8 mouse cellular contexts compared by ENCODE assay signal in the genomic region with DNA sequence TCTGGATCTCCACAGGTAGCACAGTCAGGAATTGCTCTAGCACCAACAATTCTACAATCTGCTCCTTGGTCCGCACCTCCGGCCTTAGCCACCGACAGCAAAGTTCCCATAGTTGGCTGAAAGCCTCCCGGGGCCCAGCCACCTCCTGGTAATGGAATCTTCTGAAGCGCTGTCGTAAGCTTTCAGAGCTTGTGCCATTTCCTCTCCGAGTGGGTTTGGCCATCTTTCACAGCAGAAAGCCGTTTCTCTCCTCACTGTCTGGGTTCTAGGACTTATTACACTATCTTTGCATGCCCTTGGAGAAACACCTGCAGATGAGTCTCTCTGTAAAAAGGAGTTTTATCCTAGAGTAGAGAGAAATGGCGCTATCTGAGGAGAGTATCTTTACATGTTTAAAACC. TPM values are rescaled to one million over a fixed set of nuclear protein-coding genes. Genes with fewer than 3 reads are reported as not detected.
DNase-seq lines count a peak whose midpoint lies in the region; ATAC-seq and TF ChIP-seq lines count a peak whose summit lies in the region.

No protein-coding gene starts in this region.

- H3K4me2 ChIP-seq in heart, embryonic 12.5 days, result peak overlapping the region; percentile 90
- peak overlapping the region; percentile 60 for H3K4me2 ChIP-seq in kidney, postnatal 0 days (ENCODE audit: low read length)
- peak overlapping the region; percentile 88 for H3K4me2 ChIP-seq in stomach, embryonic 14.5 days (replicated peaks; ENCODE audit: low read depth, low read length)

- no peaks in the 10 kb centered on the region for H3K9me3 ChIP-seq in heart, embryonic 12.5 days (replicated peaks)
- no peaks in the 10 kb centered on the region for H3K9me3 ChIP-seq in kidney, postnatal 0 days (replicated peaks; ENCODE audit: low read length)
- H3K9me3 ChIP-seq in stomach, embryonic 14.5 days (ENCODE audit: control insufficient read depth, low read depth, low read length), result no peaks in the 10 kb centered on the region

- H3K4me1 ChIP-seq in heart, embryonic 12.5 days (replicated peaks), result peaks cover 18% of the 10 kb centered on the region
- H3K4me1 ChIP-seq in kidney, postnatal 0 days (replicated peaks; ENCODE audit: insufficient read depth, low read length), result no peaks in the 10 kb centered on the region; the same call in 1 of the 2 replicates
- H3K4me1 ChIP-seq in stomach, embryonic 14.5 days (ENCODE audit: control insufficient read depth, insufficient read depth, low read length), result peaks cover 14% of the 10 kb centered on the region

- peaks cover 27% of the 10 kb centered on the region for H3K36me3 ChIP-seq in heart, embryonic 12.5 days
- peaks cover 12% of the 10 kb centered on the region for H3K36me3 ChIP-seq in kidney, postnatal 0 days (ENCODE audit: insufficient read depth, low read length)
- peaks cover 31% of the 10 kb centered on the region for H3K36me3 ChIP-seq in macrophage (ENCODE audit: inconsistent target)
- H3K36me3 ChIP-seq in stomach, embryonic 14.5 days (ENCODE audit: control insufficient read depth, insufficient read depth, low read length), result peaks cover 21% of the 10 kb centered on the region

- no peak overlapping the region; the same call in 1 of the 2 replicates for H3K27ac ChIP-seq in heart, embryonic 12.5 days (ENCODE audit: poor library complexity, severe bottlenecking)
- peak overlapping the region; percentile 87 for H3K27ac ChIP-seq in kidney, postnatal 0 days
- H3K27ac ChIP-seq in macrophage, result peak overlapping the region; percentile 77
- peak overlapping the region; percentile 66; the same call in 1 of the 2 replicates for H3K27ac ChIP-seq in stomach, embryonic 14.5 days (ENCODE audit: low read length)

- no peak for ATAC-seq in heart, embryonic 12.5 days (ENCODE audit: insufficient number of reproducible peaks, low FRiP score)
- ATAC-seq in kidney, postnatal 0 days (replicated peaks; ENCODE audit: low FRiP score, low read depth), result no peak
- ATAC-seq in stomach, embryonic 14.5 days (ENCODE audit: insufficient number of reproducible peaks, insufficient read depth, low FRiP score, low read depth), result no peak
- no peak for ATAC-seq in frontal cortex, adult (ENCODE audit: low TSS enrichment)

- peak overlapping the region; percentile 69 for H3K4me3 ChIP-seq in heart, embryonic 12.5 days
- peak overlapping the region; percentile 69 for H3K4me3 ChIP-seq in kidney, postnatal 0 days (replicated peaks; ENCODE audit: low read depth, low read length)
- peak overlapping the region; percentile 77 for H3K4me3 ChIP-seq in macrophage (ENCODE audit: inconsistent target)
- peak overlapping the region; percentile 93 for H3K4me3 ChIP-seq in stomach, embryonic 14.5 days (ENCODE audit: low read depth, low read length)

- no peaks in the 10 kb centered on the region for H3K27me3 ChIP-seq in heart, embryonic 12.5 days (replicated peaks)
- H3K27me3 ChIP-seq in kidney, postnatal 0 days (ENCODE audit: insufficient read depth, low read length), result no peaks in the 10 kb centered on the region
- no peaks in the 10 kb centered on the region for H3K27me3 ChIP-seq in stomach, embryonic 14.5 days (ENCODE audit: control insufficient read depth, insufficient read depth, low read length)

- 5% methylated on average over 9 of the region's 9 CpGs for WGBS in heart, embryonic 12.5 days
- 2% methylated on average over 9 of the region's 9 CpGs for WGBS in kidney, postnatal 0 days
- WGBS in macrophage (ENCODE audit: missing documents), result 4% methylated on average over 9 of the region's 9 CpGs
- 4% methylated on average over 9 of the region's 9 CpGs for WGBS in stomach, embryonic 14.5 days

- peak overlapping the region; percentile 79 for H3K9ac ChIP-seq in heart, embryonic 12.5 days
- peak overlapping the region; percentile 69; the same call in 1 of the 2 replicates for H3K9ac ChIP-seq in kidney, postnatal 0 days (ENCODE audit: low read depth, low read length)
- peak overlapping the region; percentile 52 for H3K9ac ChIP-seq in stomach, embryonic 14.5 days (replicated peaks; ENCODE audit: low read depth, low read length)

- no peak for TF ChIP-seq CTCF in kidney, postnatal 0 days (IDR thresholded peaks at IDR 0.05; ENCODE audit: low read depth)

- H3K79me2 ChIP-seq in macrophage (ENCODE audit: inconsistent target), result peaks cover 76% of the 10 kb centered on the region

- DNase-seq in 416B (ENCODE audit: low read depth), result peak; percentile 60
- DNase-seq in MEL-GATA-1-ER (ENCODE audit: extremely low read depth, low read depth), result peak; percentile 15
- peak; percentile 26 to 28 for DNase-seq in cerebellum, postnatal 36 days
- DNase-seq in kidney, postnatal 0 days (ENCODE audit: low spot score), result peak; percentile 54

RNA-seq across cellular contexts. Expression of a gene that starts 0.6 kb away (rescaled TPM):
- 45.2 and 46.4 TPM in 2 replicates for polyA plus RNA-seq in heart, embryonic 12.5 days (2016; fragmentation: Nextera tagmentation; extraction: Ambion mirVana)
- polyA plus RNA-seq in kidney, postnatal 0 days (2015; fragmentation: Nextera tagmentation; extraction: Ambion mirVana), result 27.6 and 29.2 TPM in 2 replicates
- 100 to 1,000 TPM in 18 of 26 experiments, 10 to 100 TPM in 8; 58.4 to 265 (median 164) TPM for total RNA-seq in macrophage (2018; cell fraction: chromatin; rRNA removed)
- total RNA-seq in macrophage (2018; cell fraction: cytosol; rRNA removed), result 10 to 100 TPM; 19.9 to 36.8 (median 27.5) TPM
- 100 to 1,000 TPM in 11 of 26 experiments, 10 to 100 TPM in 15; 32.2 to 163 (median 82.0) TPM for total RNA-seq in macrophage (2018; cell fraction: nucleus; rRNA removed)
- polyA plus RNA-seq in macrophage (2018), result 26.7 to 37.4 TPM (median 35.5 TPM) in 3 replicates
- 53.5 and 58.6 TPM in 2 replicates for polyA plus RNA-seq in stomach, embryonic 14.5 days (2014; fragmentation: Nextera tagmentation; extraction: Ambion mirVana)

RNA-seq across cellular contexts. Expression of a gene that starts 1.0 kb away (rescaled TPM):
- 6.8 and 7.9 TPM in 2 replicates for polyA plus RNA-seq in heart, embryonic 12.5 days (2016; fragmentation: Nextera tagmentation; extraction: Ambion mirVana)
- 10.6 and 10.8 TPM in 2 replicates for polyA plus RNA-seq in kidney, postnatal 0 days (2015; fragmentation: Nextera tagmentation; extraction: Ambion mirVana)
- 100 to 1,000 TPM in 3 of 26 experiments, 10 to 100 TPM in 23; 11.4 to 113 (median 39.8) TPM for total RNA-seq in macrophage (2018; cell fraction: chromatin; rRNA removed)
- 10 to 100 TPM in 24 of 26 experiments, 1 to 10 TPM in 2; 7.3 to 55.0 (median 29.3) TPM for total RNA-seq in macrophage (2018; cell fraction: cytosol; rRNA removed)
- total RNA-seq in macrophage (2018; cell fraction: nucleus; rRNA removed), result 100 to 1,000 TPM in 1 of 26 experiments, 10 to 100 TPM in 25; 11.2 to 104 (median 47.3) TPM
- polyA plus RNA-seq in macrophage (2018), result 16.2 to 24.6 TPM (median 22.3 TPM) in 3 replicates
- polyA plus RNA-seq in stomach, embryonic 14.5 days (2014; fragmentation: Nextera tagmentation; extraction: Ambion mirVana), result 12.2 and 12.9 TPM in 2 replicates

RNA-seq across cellular contexts. Expression of a gene that starts 29.4 kb away (rescaled TPM):
- polyA plus RNA-seq in heart, embryonic 12.5 days (2016; fragmentation: Nextera tagmentation; extraction: Ambion mirVana), result 15.1 and 17.4 TPM in 2 replicates
- 26.7 and 28.4 TPM in 2 replicates for polyA plus RNA-seq in kidney, postnatal 0 days (2015; fragmentation: Nextera tagmentation; extraction: Ambion mirVana)
- 10 to 100 TPM in 2 of 26 experiments, 1 to 10 TPM in 23, under 1 TPM in 1; 1.00 to 16.0 (median 4.2) TPM for total RNA-seq in macrophage (2018; cell fraction: chromatin; rRNA removed)
- total RNA-seq in macrophage (2018; cell fraction: cytosol; rRNA removed), result 10 to 100 TPM in 4 of 26 experiments, 1 to 10 TPM in 22; 1.7 to 12.4 (median 6.6) TPM
- 10 to 100 TPM in 6 of 26 experiments, 1 to 10 TPM in 20; 2.0 to 13.5 (median 4.5) TPM for total RNA-seq in macrophage (2018; cell fraction: nucleus; rRNA removed)
- 4.3 to 10.6 TPM (median 10.2 TPM) in 3 replicates for polyA plus RNA-seq in macrophage (2018)
- 20.1 and 23.9 TPM in 2 replicates for polyA plus RNA-seq in stomach, embryonic 14.5 days (2014; fragmentation: Nextera tagmentation; extraction: Ambion mirVana)

RNA-seq across cellular contexts. Expression of a gene that starts 29.7 kb away (rescaled TPM):
- polyA plus RNA-seq in heart, embryonic 12.5 days (2016; fragmentation: Nextera tagmentation; extraction: Ambion mirVana), result 13.5 and 13.7 TPM in 2 replicates
- 21.1 and 21.2 TPM in 2 replicates for polyA plus RNA-seq in kidney, postnatal 0 days (2015; fragmentation: Nextera tagmentation; extraction: Ambion mirVana)
- 10 to 100 TPM in 13 of 26 experiments, 1 to 10 TPM in 13; 1.5 to 30.9 (median 10.1) TPM for total RNA-seq in macrophage (2018; cell fraction: chromatin; rRNA removed)
- 1 to 10 TPM; 2.9 to 8.3 (median 5.4) TPM for total RNA-seq in macrophage (2018; cell fraction: cytosol; rRNA removed)
- 10 to 100 TPM in 11 of 26 experiments, 1 to 10 TPM in 15; 2.0 to 36.4 (median 8.2) TPM for total RNA-seq in macrophage (2018; cell fraction: nucleus; rRNA removed)
- polyA plus RNA-seq in macrophage (2018), result 7.0 to 7.9 TPM (median 7.1 TPM) in 3 replicates
- 21.8 and 22.7 TPM in 2 replicates for polyA plus RNA-seq in stomach, embryonic 14.5 days (2014; fragmentation: Nextera tagmentation; extraction: Ambion mirVana)
